Mouse (Mus musculus): ENCODE measurements around the gene Rgs7bp.

- TF ChIP-seq CTCF (IDR thresholded peaks at IDR 0.05; ENCODE audit: control insufficient read depth, insufficient read depth, insufficient replicate concordance, low read depth, low read length) (no peak), POLR2A (IDR thresholded peaks at IDR 0.05; ENCODE audit: control insufficient read depth, low read depth, low read length) (no peak)
Observed at GRCm38 (mm10) chr13:104985691-104986090, 69.0 kb downstream of the Rgs7bp start.

All from testis, adult 2 months (tissue).